Mouse (Mus musculus): ENCODE results near the gene Zfp362. TPM values are rescaled to one million over a fixed set of nuclear protein-coding genes. Genes with fewer than 3 reads are reported as not detected.

The Zfp362 gene
- total and polyA plus RNA-seq, 3 experiments = 9.7 to 70.1 (median 16.1) TPM

DNA sequence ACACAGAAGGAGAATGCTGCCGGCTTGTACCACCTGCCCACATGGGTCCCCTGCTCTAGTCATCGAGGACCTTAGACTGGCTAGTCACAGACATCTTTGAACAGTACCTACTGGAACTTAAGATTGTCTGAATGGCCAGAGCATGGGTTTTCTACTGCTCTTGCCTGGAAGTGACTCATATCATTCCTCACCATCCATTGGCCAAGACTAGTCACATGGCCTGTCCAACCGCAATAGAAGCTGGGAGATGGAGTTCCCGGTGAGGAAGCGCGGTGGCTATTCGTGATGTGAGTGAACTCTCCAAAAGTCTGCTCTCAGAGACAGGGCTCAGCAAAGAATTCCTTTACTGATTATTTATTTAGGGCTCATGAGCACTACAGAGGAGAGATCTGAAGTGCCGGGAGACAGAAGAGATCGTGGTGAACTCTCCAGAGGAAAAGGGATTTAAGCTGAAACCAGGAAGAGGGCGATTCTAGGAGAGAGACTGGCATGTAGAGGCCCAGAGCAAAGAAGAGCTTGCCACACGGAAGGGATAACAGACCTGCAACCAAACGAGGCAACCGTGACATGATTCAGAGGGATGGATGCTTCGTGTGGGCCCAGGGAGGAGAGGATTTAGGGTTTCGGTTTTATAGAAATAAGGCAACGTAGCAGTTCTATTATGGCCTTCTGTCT is 5.7 kb upstream of the Zfp362 start (continued):
- TF ChIP-seq POLR2AphosphoS2 (IDR thresholded peaks at IDR 0.05; ENCODE audit: low read depth, low read length) = peak; percentile 81
- TF ChIP-seq TBP (conservative IDR thresholded peaks at IDR 0.05; ENCODE audit: low read depth, low read length) = peak; percentile 93
- peak; percentile 83 for TF ChIP-seq TCF12 (IDR thresholded peaks at IDR 0.05; ENCODE audit: low read depth, low read length)
- peak; percentile 97 for TF ChIP-seq USF2 (conservative IDR thresholded peaks at IDR 0.05; ENCODE audit: low read depth, low read length)
- TF ChIP-seq ELF1 (IDR thresholded peaks at IDR 0.05; ENCODE audit: low read depth, low read length) = peak; percentile 84
- TF ChIP-seq ZNF384 (IDR thresholded peaks at IDR 0.05; ENCODE audit: low read depth, low read length) = no peak
- peak; percentile 75 for TF ChIP-seq ZMIZ1 (IDR thresholded peaks at IDR 0.05; ENCODE audit: low read depth, low read length)
- 0 out of 2 replicates have a peak, but pooled peaks have one; percentile 22 for TF ChIP-seq ETS1 (conservative IDR thresholded peaks at IDR 0.05; ENCODE audit: low read depth, low read length)
- peak; percentile 89; the same call in 1 of the 2 replicates for TF ChIP-seq KAT2A (IDR thresholded peaks at IDR 0.05; ENCODE audit: insufficient replicate concordance, low read length)
- peak; percentile 59; the same call in 1 of the 2 replicates for TF ChIP-seq MAZ (IDR thresholded peaks at IDR 0.05; ENCODE audit: low read depth, low read length)
- TF ChIP-seq MEF2A (IDR thresholded peaks at IDR 0.05; ENCODE audit: borderline replicate concordance, low read depth, low read length) = peak; percentile 65
- peak; percentile 98 for TF ChIP-seq USF1 (IDR thresholded peaks at IDR 0.05; ENCODE audit: low read depth, low read length)
- TF ChIP-seq CTCF (conservative IDR thresholded peaks at IDR 0.05 in 1 of 2, IDR thresholded peaks at IDR 0.05 in 1 of 2; ENCODE audit: low read depth in 2 of 2, low read length in 2 of 2) = no peak
- no peak for TF ChIP-seq PAX5 (IDR thresholded peaks at IDR 0.05; ENCODE audit: low read length)

- no peaks in the 10 kb centered on the region for H3K27me3 ChIP-seq (replicated peaks)
- no peak overlapping the region for H3K4me3 ChIP-seq (replicated peaks in 1 of 3; ENCODE audit: low read depth in 2 of 3, low read length in 2 of 3, poor library complexity in 1 of 3)
- in situ Hi-C loops (cut with MboI; ENCODE audit: low pct_ligation_motif_present, low pct_unique_long_range_greater_than_20kb, low sequenced_read_pairs) = no loop called here
- H3K9me3 ChIP-seq (replicated peaks; ENCODE audit: low read length) = peaks cover 17% of the 10 kb centered on the region
- H3K27ac ChIP-seq (ENCODE audit: insufficient read depth, low read depth) = no peak overlapping the region
- TF ChIP-seq GABPA (IDR thresholded peaks at IDR 0.05; ENCODE audit: insufficient replicate concordance, low read depth, low read length) (no peak), NELFE (IDR thresholded peaks at IDR 0.05; ENCODE audit: low read depth, low read length) (no peak), CTCF (conservative IDR thresholded peaks at IDR 0.05 in 1 of 2, IDR thresholded peaks at IDR 0.05 in 1 of 2; ENCODE audit: low read depth in 2 of 2, low read length in 2 of 2) (no peak), EP300 (IDR thresholded peaks at IDR 0.05; ENCODE audit: low read length) (no peak), ELF1 (IDR thresholded peaks at IDR 0.05; ENCODE audit: low read depth, low read length) (no peak)
- peaks cover 38% of the 10 kb centered on the region for H3K79me2 ChIP-seq (replicated peaks; ENCODE audit: control insufficient read depth, extremely low read depth, insufficient read depth, poor library complexity, severe bottlenecking)
- dilution Hi-C loops (cut with MboI; ENCODE audit: extremely low pct_ligation_motif_present, extremely low pct_unique_long_range_greater_than_20kb, low sequenced_read_pairs) = no loop called here
- H3K4me1 ChIP-seq (ENCODE audit: control insufficient read depth in 1 of 2, insufficient read depth in 2 of 2) = peaks cover 10 to 37% of the 10 kb centered on the region in 2 experiments
- H3K36me3 ChIP-seq (replicated peaks in 1 of 2; ENCODE audit: control insufficient read depth in 1 of 2, insufficient read depth in 1 of 2, low read length in 1 of 2) = no peaks in the 10 kb centered on the region
- peak overlapping the region; percentile 29; the same call in 1 of the 2 replicates for H3K4me2 ChIP-seq (ENCODE audit: insufficient read depth, low read depth, poor library complexity, severe bottlenecking)
- no peak overlapping the region; the same call in 1 of the 2 replicates for H3K9ac ChIP-seq (ENCODE audit: insufficient read depth, low read depth)
- no peak for DNase-seq (ENCODE audit: extremely low read depth)
Measured at GRCm38 (mm10) chr4:128806827-128807179, 958 bp upstream of the Zfp362 start.
